Mouse (Mus musculus) fat pad, adult 2 months (tissue): ENCODE data around the gene Dlst.
A peak's percentile ranks its signal among the peaks of the same experiment; 100 is the strongest.
"Not testable (repeated sequence)": the region's sequence is repeated elsewhere in the genome, so short reads cannot be mapped to it uniquely, and the experiment has no call there.

Experiments used
- DNase-seq: peaks from one replicate; pipeline ENCODE4 v3.0.0-alpha.2; 2011; ENCODE audit warnings: low read depth, low spot score; ENCODE audit errors: extremely low read depth

Dlst gene

GRCm38 (mm10) chr12:85113337-85113736 is 2.7 kb downstream of the Dlst start:
- no peak for DNase-seq

- DNase-seq: no peak
Measured at GRCm38 (mm10) chr12:85113917-85114316, 3.3 kb downstream of the Dlst start.

GRCm38 (mm10) chr12:85115678-85116077 is 5.0 kb downstream of the Dlst start:
- DNase-seq: peak; percentile 81

GRCm38 (mm10) chr12:85121806-85122459 is 11.3 kb downstream of the Dlst start:
- no peak for DNase-seq

- no peak for DNase-seq
Measured at GRCm38 (mm10) chr12:85123108-85123530, 12.5 kb downstream of the Dlst start.

- no peak for DNase-seq
Measured at GRCm38 (mm10) chr12:85123645-85124044, 13.0 kb downstream of the Dlst start.

- peak; percentile 70 for DNase-seq
Measured at GRCm38 (mm10) chr12:85124751-85125150, 14.1 kb downstream of the Dlst start.

- no peak for DNase-seq
Measured at GRCm38 (mm10) chr12:85126986-85127603, 16.5 kb downstream of the Dlst start.

GRCm38 (mm10) chr12:85129426-85129978 is 18.9 kb downstream of the Dlst start:
- DNase-seq: peak; percentile 91

- DNase-seq: no peak
Measured at GRCm38 (mm10) chr12:85131361-85131760, 20.7 kb downstream of the Dlst start.

GRCm38 (mm10) chr12:85134043-85134794 is 23.6 kb downstream of the Dlst start:
- no peak for DNase-seq

GRCm38 (mm10) chr12:85135513-85136470 is 25.2 kb downstream of the Dlst start:
- DNase-seq: no peak

- DNase-seq: no peak
Measured at GRCm38 (mm10) chr12:85136627-85137026, 26.0 kb downstream of the Dlst start.

GRCm38 (mm10) chr12:85140036-85140701 is 29.5 kb downstream of the Dlst start:
- DNase-seq: no peak

GRCm38 (mm10) chr12:85141096-85141495 is 30.5 kb downstream of the Dlst start:
- no peak for DNase-seq

GRCm38 (mm10) chr12:85142803-85143202 is 32.2 kb downstream of the Dlst start:
- no peak for DNase-seq

GRCm38 (mm10) chr12:85144276-85144675 is 33.6 kb downstream of the Dlst start:
- DNase-seq: not testable (repeated sequence)

- no peak for DNase-seq
Measured at GRCm38 (mm10) chr12:85144821-85145220, 34.2 kb downstream of the Dlst start.

GRCm38 (mm10) chr12:85145630-85146029 is 35.0 kb downstream of the Dlst start:
- DNase-seq: no peak

GRCm38 (mm10) chr12:85146355-85146754 is 35.7 kb downstream of the Dlst start:
- DNase-seq: no peak
